Mouse (Mus musculus): ENCODE data around the gene Cdk1. TPM values are rescaled to one million over a fixed set of nuclear protein-coding genes. Genes with fewer than 3 reads are reported as not detected.

The Cdk1 gene
- polyA plus RNA-seq (2014; fragmentation: Illumina TruSeq; extraction: RNeasy Lipid Tissue Mini Kit (QIAGEN cat#74804)): 143 TPM

GRCm38 (mm10) chr10:69352212-69353085 lies at the start of gene Cdk1:
TSS of gene Cdk1 (minus strand) at chr10:69352938.

DNA sequence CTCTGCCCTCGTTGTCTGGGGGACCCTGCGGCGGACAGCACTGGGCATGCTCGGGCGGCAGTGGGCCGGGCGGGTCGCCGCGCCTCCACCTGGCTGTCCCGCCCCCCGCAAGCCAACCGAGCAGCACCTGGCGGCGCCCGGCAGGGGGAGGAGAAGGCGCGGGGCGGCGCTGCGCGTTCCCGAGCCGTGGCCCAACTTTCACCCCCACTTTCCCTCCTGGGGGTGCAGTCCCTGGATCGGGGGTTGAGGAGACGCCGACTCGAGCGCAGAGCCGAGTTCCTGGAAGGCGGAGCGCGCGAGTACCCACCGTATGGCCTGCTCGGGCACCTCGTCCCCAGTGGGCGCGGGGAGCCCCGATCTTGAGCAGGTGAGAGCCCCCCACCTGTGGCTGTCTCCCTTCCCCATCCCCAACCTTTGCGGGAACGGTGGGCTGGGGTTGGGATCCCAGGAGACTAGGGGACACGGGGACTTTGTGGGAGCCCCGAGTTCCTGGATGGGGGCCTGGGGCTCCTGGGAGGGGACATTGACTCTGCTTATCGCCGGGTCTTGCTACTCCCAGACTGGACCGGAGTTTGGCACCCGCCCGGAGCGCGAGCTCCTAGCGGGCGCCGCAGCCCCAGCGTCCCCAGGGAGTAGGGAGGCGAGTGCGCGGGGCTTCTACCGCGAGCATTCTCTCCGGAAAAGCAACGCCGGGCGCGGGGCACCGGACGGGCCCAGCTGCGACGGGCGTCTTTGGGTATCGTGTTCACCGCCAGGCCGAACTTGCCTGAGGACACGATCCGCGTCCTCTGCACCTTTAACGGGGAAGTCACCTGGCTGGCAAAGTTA lies 46.2 kb upstream of the Cdk1 start, which contains the start of gene Ank3:
TSS of gene Ank3 (plus strand) at position 11 of the 828 bp plus-strand sequence.

Other genes starting within 250 kb of the Cdk1 start
- 34.2 TPM for gene Rhobtb1, start 201.5 kb downstream of the Cdk1 start, polyA plus RNA-seq (2014; fragmentation: Illumina TruSeq; extraction: RNeasy Lipid Tissue Mini Kit (QIAGEN cat#74804))
- 4.6 TPM for gene A930033H14Rik, start 139.8 kb downstream of the Cdk1 start, polyA plus RNA-seq (2014; fragmentation: Illumina TruSeq; extraction: RNeasy Lipid Tissue Mini Kit (QIAGEN cat#74804))
- 57.3 TPM for gene Ank3, start 45.8 kb upstream of the Cdk1 start, polyA plus RNA-seq (2014; fragmentation: Illumina TruSeq; extraction: RNeasy Lipid Tissue Mini Kit (QIAGEN cat#74804))

All from ovary, adult 10 weeks (tissue).